Mouse (Mus musculus) CH12.LX (cell line): ENCODE results near the gene Ccdc171. TPM values are rescaled to one million over a fixed set of nuclear protein-coding genes. Genes with fewer than 3 reads are reported as not detected.

Experiments
- DNase-seq: peaks from one replicate; pipeline ENCODE4 v3.0.0-alpha.2; 2013; ENCODE audit errors: extremely low read depth
- H3K27ac ChIP-seq: 2 replicates; pipeline ENCODE4 v1.5.1; 2012; ENCODE audit warnings: low read depth, mild to moderate bottlenecking, control low read depth, moderate library complexity; ENCODE audit not compliant: insufficient read depth
- H3K27me3 ChIP-seq: replicated peaks from 2 replicates; pipeline ENCODE3; 2012; ENCODE audit warnings: inconsistent platforms
- H3K36me3 ChIP-seq, 2 experiments: replicated peaks in 1 of 2; 2 replicates each; pipeline versions ENCODE3 to v1.6.1; 2012; ENCODE audit warnings: inconsistent platforms in 1 of 2, low read length in 1 of 2, mild to moderate bottlenecking in 1 of 2, mixed read lengths in 1 of 2, moderate library complexity in 1 of 2; ENCODE audit not compliant: control insufficient read depth in 1 of 2, insufficient read depth in 1 of 2
- H3K4me1 ChIP-seq, 2 experiments: 2 replicates each; pipeline ENCODE4 v1.6.1; 2012; ENCODE audit warnings: inconsistent platforms in 1 of 2, moderate library complexity in 1 of 2; ENCODE audit not compliant: insufficient read depth in 2 of 2, control insufficient read depth in 1 of 2
- H3K4me2 ChIP-seq: 2 replicates; pipeline ENCODE4 v1.6.1; 2012; ENCODE audit warnings: low read depth, mild to moderate bottlenecking, control low read depth; ENCODE audit not compliant: poor library complexity, insufficient read depth, severe bottlenecking
- H3K4me3 ChIP-seq, 3 experiments: fragments of 150-350 bp in 1 of 3; sonication (generic) in 1 of 3; replicated peaks in 1 of 3; 2 replicates each; pipeline versions ENCODE3 to v1.5.1; 2011 to 2012; ENCODE audit warnings: low read depth in 2 of 3, low read length in 2 of 3, mild to moderate bottlenecking in 2 of 3, moderate library complexity in 2 of 3, control low read depth in 1 of 3, improper control_type of control experiment in 1 of 3, inconsistent platforms in 1 of 3, mixed read lengths in 1 of 3; ENCODE audit not compliant: poor library complexity in 1 of 3
- H3K79me2 ChIP-seq: replicated peaks from 2 replicates; pipeline ENCODE4 v1.6.1; 2012; ENCODE audit warnings: mild to moderate bottlenecking, moderate library complexity; ENCODE audit not compliant: control insufficient read depth, poor library complexity, insufficient read depth, severe bottlenecking; ENCODE audit errors: extremely low read depth
- H3K9ac ChIP-seq: 2 replicates; pipeline ENCODE4 v1.6.1; 2012; ENCODE audit warnings: low read depth, mild to moderate bottlenecking, control low read depth, moderate library complexity; ENCODE audit not compliant: insufficient read depth
- H3K9me3 ChIP-seq: replicated peaks from 2 replicates; pipeline ENCODE3; 2012; ENCODE audit warnings: low read length, inconsistent platforms, mixed read lengths
- CHD1 ChIP-seq: IDR thresholded peaks from 2 replicates; pipeline ENCODE4 v1.6.1; 2012; ENCODE audit warnings: low read depth, low read length, improper control_type of control experiment, inconsistent platforms
- CTCF ChIP-seq, 2 experiments: IDR thresholded peaks in 1 of 2; conservative IDR thresholded peaks in 1 of 2; 2 replicates each; pipeline ENCODE4 v1.5.1; 2011 to 2012; ENCODE audit warnings: low read depth in 2 of 2, low read length in 2 of 2, improper control_type of control experiment in 1 of 2, inconsistent platforms in 1 of 2, mild to moderate bottlenecking in 1 of 2, moderate library complexity in 1 of 2
- MAZ ChIP-seq: IDR thresholded peaks from 2 replicates; pipeline ENCODE4 v1.6.1; 2012; ENCODE audit warnings: low read depth, mild to moderate bottlenecking, inconsistent platforms, low read length, improper control_type of control experiment, moderate library complexity
- MYC ChIP-seq: IDR thresholded peaks from 2 replicates; pipeline ENCODE4 v1.6.1; 2011; ENCODE audit warnings: low read depth, mild to moderate bottlenecking, improper control_type of control experiment, low read length
- NELFE ChIP-seq: IDR thresholded peaks from 2 replicates; pipeline ENCODE4 v1.6.1; 2011; ENCODE audit warnings: low read depth, low read length, improper control_type of control experiment
- PAX5 ChIP-seq: IDR thresholded peaks from 2 replicates; pipeline ENCODE4 v1.6.1; 2012; ENCODE audit warnings: low read length, inconsistent platforms, mixed read lengths
- RAD21 ChIP-seq: IDR thresholded peaks from 2 replicates; pipeline ENCODE4 v1.6.1; 2011; ENCODE audit warnings: low read depth, mild to moderate bottlenecking, low read length, improper control_type of control experiment, moderate library complexity
- SMC3 ChIP-seq: IDR thresholded peaks from 2 replicates; pipeline ENCODE4 v1.6.1; 2011; ENCODE audit warnings: low read depth, low read length, improper control_type of control experiment
- TBP ChIP-seq: conservative IDR thresholded peaks from 2 replicates; pipeline ENCODE4 v1.6.1; 2011; ENCODE audit warnings: low read depth, low read length, improper control_type of control experiment
- UBTF ChIP-seq: IDR thresholded peaks from 2 replicates; pipeline ENCODE4 v1.6.1; 2012; ENCODE audit warnings: low read depth, mild to moderate bottlenecking, inconsistent platforms, low read length, improper control_type of control experiment, moderate library complexity
- USF1 ChIP-seq: IDR thresholded peaks from 2 replicates; pipeline ENCODE4 v1.6.1; 2014; ENCODE audit warnings: low read depth, mild to moderate bottlenecking, inconsistent platforms, low read length, improper control_type of control experiment
- USF2 ChIP-seq: conservative IDR thresholded peaks from 2 replicates; pipeline ENCODE4 v1.6.1; 2011; ENCODE audit warnings: low read depth, low read length, improper control_type of control experiment
- ZC3H11A ChIP-seq: IDR thresholded peaks from 2 replicates; pipeline ENCODE4 v1.6.1; 2012; ENCODE audit warnings: low read depth, mild to moderate bottlenecking, inconsistent platforms, low read length, improper control_type of control experiment
- ZNF384 ChIP-seq: IDR thresholded peaks from 2 replicates; pipeline ENCODE4 v1.6.1; 2012; ENCODE audit warnings: low read depth, low read length, improper control_type of control experiment, inconsistent platforms
- dilution Hi-C: fragments of 300-500 bp; cut with MboI; formaldehyde crosslinking; loops from 2 replicates; pipeline ENCODE4 v1.14.3; 2020; ENCODE audit warnings: low sequenced_read_pairs; ENCODE audit not compliant: extremely low pct_unique_long_range_greater_than_20kb, extremely low pct_ligation_motif_present
- in situ Hi-C: fragments of 300-500 bp; cut with MboI; formaldehyde crosslinking; loops from 3 replicates; pipeline ENCODE4 v1.14.3; 2019; ENCODE audit warnings: low sequenced_read_pairs, low pct_ligation_motif_present, low pct_unique_long_range_greater_than_20kb, mixed read lengths
- polyA plus RNA-seq: library from polyadenylated mRNA; unstranded; fragments of >175 nt; gene quantifications from 2 replicates; pipeline ENCODE4 v1.2.1, GENCODE M21; 2012; ENCODE audit warnings: low read depth; ENCODE audit not compliant: insufficient read length
- total RNA-seq, 2 experiments: library from RNA; depleted of rRNA; stranded (reverse); fragments of 300-350 nt in 1 of 2; fragments of >200 nt in 1 of 2; gene quantifications; 2 replicates each; pipeline ENCODE4 v1.2.3; 2012 to 2014

Gene Ccdc171
- total and polyA plus RNA-seq, 3 experiments: 0.93 to 2.2 (median 1.5) TPM

DNA sequence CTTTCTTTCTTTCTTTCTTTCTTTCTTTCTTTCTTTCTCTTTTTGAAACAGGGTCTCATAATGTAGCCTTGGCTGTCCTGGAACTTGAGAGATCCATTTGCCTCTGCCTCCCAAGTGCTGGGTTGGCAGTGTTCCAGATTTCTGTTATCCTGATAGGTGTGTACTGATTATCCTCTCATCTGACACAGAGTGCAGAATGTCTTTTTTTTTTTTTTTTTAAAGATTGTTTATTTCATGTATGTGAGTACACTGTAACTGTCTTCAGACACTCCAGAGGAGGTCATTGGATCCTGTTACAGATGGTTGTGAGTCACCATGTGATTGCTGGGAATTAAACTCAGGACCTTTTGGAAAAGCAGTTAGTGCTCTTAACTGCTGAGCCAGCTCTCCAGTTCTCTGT is 5.5 kb upstream of the Ccdc171 start:
- Histone ChIP-seq H3K9me3 (no peaks in the 10 kb centered on the region), H3K9ac (no peak overlapping the region), H3K4me1 (peaks cover 2 to 11% of the 10 kb centered on the region in 2 experiments), H3K4me3 (no peak overlapping the region), H3K79me2 (no peaks in the 10 kb centered on the region), H3K27ac (no peak overlapping the region), H3K27me3 (no peaks in the 10 kb centered on the region), H3K4me2 (no peak overlapping the region), H3K36me3 (no peaks in the 10 kb centered on the region)
- TF ChIP-seq MYC: no peak
- TF ChIP-seq PAX5: no peak
- TF ChIP-seq RAD21: no peak
- no peak for TF ChIP-seq USF1
- no peak for TF ChIP-seq CTCF (conservative IDR thresholded peaks at IDR 0.05 in 1 of 2, IDR thresholded peaks at IDR 0.05 in 1 of 2; ENCODE audit: low read depth in 2 of 2, low read length in 2 of 2)
- no peak for TF ChIP-seq NELFE
- DNase-seq: no peak
- dilution Hi-C loops: no loop called here
- in situ Hi-C loops: loop anchor here (25.0 kb wide), 1 partner anchor 208 kb away; the partner anchor contains the start of gene Ttc39b

DNA sequence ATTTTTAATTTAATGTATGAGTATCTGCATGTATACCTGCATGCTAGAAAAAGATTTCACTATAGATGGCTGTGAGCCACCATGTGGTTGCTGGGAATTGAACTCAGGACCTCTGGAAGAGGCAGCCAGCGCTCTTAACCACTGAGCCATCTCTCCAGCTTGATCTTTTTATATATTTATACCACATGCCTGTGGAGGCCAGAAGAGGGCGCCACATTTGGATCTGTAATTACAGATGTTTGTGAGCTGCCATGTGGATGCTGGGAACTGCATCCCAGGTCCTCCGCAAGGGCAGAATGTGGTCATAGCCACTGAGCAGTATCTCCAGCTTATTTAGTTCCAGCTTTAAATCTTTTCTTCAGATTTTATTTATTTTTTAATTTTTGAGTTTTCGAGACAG is 5.0 kb upstream of the Ccdc171 start:
- TF ChIP-seq SMC3 (peak; percentile 19; the same call in 1 of the 2 replicates), ZC3H11A (no peak), CTCF (conservative IDR thresholded peaks at IDR 0.05 in 1 of 2, IDR thresholded peaks at IDR 0.05 in 1 of 2; ENCODE audit: low read depth in 2 of 2, low read length in 2 of 2) (peak in 1 of 2 experiments; percentile 48; a peak in 2 of 4 replicates), MAZ (no peak), USF2 (no peak), ZNF384 (no peak), TBP (0 out of 2 replicates have a peak, but pooled peaks have one; percentile 48), UBTF (no peak)
- Histone ChIP-seq H3K36me3 (no peaks in the 10 kb centered on the region), H3K4me3 (no peak overlapping the region), H3K4me2 (no peak overlapping the region), H3K9ac (no peak overlapping the region), H3K27me3 (no peaks in the 10 kb centered on the region), H3K79me2 (no peaks in the 10 kb centered on the region), H3K9me3 (no peaks in the 10 kb centered on the region), H3K4me1 (peaks cover under 1 to 6% of the 10 kb centered on the region in 2 experiments), H3K27ac (no peak overlapping the region)
- in situ Hi-C loops (loop anchor here (25.0 kb wide), 1 partner anchor 208 kb away; the partner anchor contains the start of gene Ttc39b), dilution Hi-C loops (no loop called here)
- DNase-seq: peak; percentile 32

DNA sequence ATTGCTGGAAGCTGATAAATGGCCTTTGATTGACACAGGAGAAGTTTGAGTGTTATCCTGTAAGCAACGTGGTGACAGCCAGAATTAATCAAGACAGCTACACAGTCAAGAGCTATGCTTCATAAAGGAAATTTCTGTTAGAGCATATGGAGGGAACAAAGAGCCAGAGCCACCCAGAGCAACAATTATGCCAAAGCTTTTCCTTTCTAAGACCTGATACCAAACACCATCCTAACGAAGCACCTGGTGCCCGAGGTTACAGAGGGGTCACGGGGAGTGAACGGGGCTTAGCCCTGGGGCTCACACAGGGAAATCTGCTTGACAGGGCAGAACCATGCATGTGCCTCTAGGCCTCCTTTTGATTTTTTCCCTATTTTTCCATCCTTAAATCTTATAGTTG is 3.3 kb upstream of the Ccdc171 start:
- no peak overlapping the region for H3K27ac ChIP-seq
- no peaks in the 10 kb centered on the region for H3K27me3 ChIP-seq
- H3K79me2 ChIP-seq: no peaks in the 10 kb centered on the region
- peaks cover 0 to 14% of the 10 kb centered on the region in 2 experiments; a peak in 2 of 4 replicates for H3K4me1 ChIP-seq
- TF ChIP-seq CHD1: no peak
- DNase-seq: no peak
- H3K9me3 ChIP-seq: no peaks in the 10 kb centered on the region
- in situ Hi-C loops (loop anchor here (25.0 kb wide), 1 partner anchor 210 kb away; the partner anchor contains the start of gene Ttc39b), dilution Hi-C loops (no loop called here)
- H3K36me3 ChIP-seq: no peaks in the 10 kb centered on the region
- no peak overlapping the region for H3K4me2 ChIP-seq
- H3K4me3 ChIP-seq: no peak overlapping the region
- H3K9ac ChIP-seq: no peak overlapping the region
